Mouse (Mus musculus) small intestine, adult 2 months (tissue): ENCODE measurements around the gene Phlda2. TPM values are rescaled to one million over a fixed set of nuclear protein-coding genes. Genes with fewer than 3 reads are reported as not detected.

Source experiments
- H3K27ac ChIP-seq: fragments of 200-500 bp; 2 replicates; pipeline ENCODE4 v1.5.1; 2012; ENCODE audit warnings: low read depth, low read length, control low read depth, inconsistent platforms; ENCODE audit not compliant: insufficient read depth
- H3K27me3 ChIP-seq: fragments of 200-500 bp; 2 replicates; pipeline ENCODE4 v1.6.1; 2012; ENCODE audit warnings: mild to moderate bottlenecking, moderate library complexity, low read length, inconsistent platforms; ENCODE audit not compliant: control insufficient read depth, insufficient read depth
- H3K36me3 ChIP-seq: fragments of 200-500 bp; 2 replicates; pipeline ENCODE4 v1.6.1; 2012; ENCODE audit warnings: mild to moderate bottlenecking, low read length, control low read depth, inconsistent platforms; ENCODE audit not compliant: control insufficient read depth, insufficient read depth
- H3K4me1 ChIP-seq: fragments of 200-500 bp; 2 replicates; pipeline ENCODE4 v1.6.1; 2012; ENCODE audit warnings: low read length, inconsistent platforms, mixed read lengths; ENCODE audit not compliant: control insufficient read depth, insufficient read depth, insufficient read length
- H3K4me3 ChIP-seq: fragments of 200-500 bp; 2 replicates; pipeline ENCODE4 v1.5.1; 2012; ENCODE audit warnings: low read depth, mild to moderate bottlenecking, control low read depth, inconsistent platforms, low read length, moderate library complexity
- CTCF ChIP-seq: fragments of 200-500 bp; IDR thresholded peaks from 2 replicates; pipeline ENCODE4 v1.5.1; 2012; ENCODE audit warnings: low read depth, mild to moderate bottlenecking, control low read depth, inconsistent platforms, low read length, moderate library complexity, mixed read lengths; ENCODE audit not compliant: insufficient replicate concordance, insufficient read length; ENCODE audit errors: extremely low read depth
- POLR2A ChIP-seq: fragments of 200-500 bp; IDR thresholded peaks from 2 replicates; pipeline ENCODE4 v1.6.1; 2012; ENCODE audit warnings: low read depth, mild to moderate bottlenecking, control low read depth, inconsistent platforms, low read length, moderate library complexity
- WGBS: fragments of 180-500 bp; shearing (Covaris S2); methylation state at CpG from one replicate; pipeline ENCODE4 v1.1.7; 2018; 5-methylcytosine and 5-hydroxymethylcytosine counted together
- polyA plus RNA-seq: library from polyadenylated mRNA; depleted of rRNA; stranded (reverse); fragments of >200 nt; gene quantifications from 2 replicates; pipeline ENCODE4 v1.2.3, GENCODE M21; 2012; rRNA removed

The Phlda2 gene
- polyA plus RNA-seq, result 2.5 and 5.0 TPM in 2 replicates

GRCm38 (mm10) chr7:143502418-143503200, at the start of gene Phlda2:
Gene Phlda2 (minus strand): TSS chr7:143503150.
- H3K27me3 ChIP-seq, result peaks cover 6% of the 10 kb centered on the region; the same call in 1 of the 2 replicates
- no peaks in the 10 kb centered on the region for H3K36me3 ChIP-seq
- TF ChIP-seq POLR2A (no peak), CTCF (no peak)
- H3K4me3 ChIP-seq, result peak within 1 kb of the TSS; percentile 64
- WGBS, result under 1% methylated on average over 51 of the region's 51 CpGs
- H3K27ac ChIP-seq, result no peak within 1 kb of the TSS
- H3K4me1 ChIP-seq, result peaks cover 28% of the 10 kb centered on the region

- H3K4me1 ChIP-seq, result peaks cover 2% of the 10 kb centered on the region; the same call in 1 of the 2 replicates
- 8% methylated on average over 2 of the region's 2 CpGs for WGBS
- no peak for TF ChIP-seq CTCF
- no peak for TF ChIP-seq POLR2A
- H3K4me3 ChIP-seq, result peak overlapping the region; percentile 83
- H3K36me3 ChIP-seq, result no peaks in the 10 kb centered on the region
- H3K27me3 ChIP-seq, result no peaks in the 10 kb centered on the region
- H3K27ac ChIP-seq, result peak overlapping the region; percentile 92
Observed at GRCm38 (mm10) chr7:143549588-143550220, 46.8 kb upstream of the Phlda2 start.

GRCm38 (mm10) chr7:143548976-143549457, 46.1 kb upstream of the Phlda2 start, which contains the start of gene Nap1l4:
Gene Nap1l4 (minus strand): TSS chr7:143549106.
- peak within 1 kb of the TSS; percentile 83 for H3K4me3 ChIP-seq
- no peaks in the 10 kb centered on the region for H3K27me3 ChIP-seq
- H3K4me1 ChIP-seq, result peaks cover 2% of the 10 kb centered on the region; the same call in 1 of the 2 replicates
- H3K36me3 ChIP-seq, result no peaks in the 10 kb centered on the region
- 1% methylated on average over 42 of the region's 43 CpGs for WGBS
- H3K27ac ChIP-seq, result peak within 1 kb of the TSS; percentile 92
- TF ChIP-seq CTCF, result no peak
- TF ChIP-seq POLR2A, result peak; percentile 50; the same call in 1 of the 2 replicates

- Histone ChIP-seq H3K27me3 (no peaks in the 10 kb centered on the region), H3K36me3 (no peaks in the 10 kb centered on the region), H3K27ac (peak overlapping the region; percentile 92), H3K4me3 (peak overlapping the region; percentile 83), H3K4me1 (peaks cover 2% of the 10 kb centered on the region; the same call in 1 of the 2 replicates)
- under 1% methylated on average over 54 of the region's 63 CpGs for WGBS
- TF ChIP-seq CTCF (0 out of 2 replicates have a peak, but pooled peaks have one; percentile 5), POLR2A (no peak)
Observed at GRCm38 (mm10) chr7:143548231-143548961, 45.4 kb upstream of the Phlda2 start.

- no peak for TF ChIP-seq POLR2A
- Histone ChIP-seq H3K27me3 (no peaks in the 10 kb centered on the region), H3K27ac (no peak overlapping the region), H3K36me3 (no peaks in the 10 kb centered on the region), H3K4me3 (no peak overlapping the region), H3K4me1 (peaks cover 2% of the 10 kb centered on the region; the same call in 1 of the 2 replicates)
- 15% methylated on average over 2 of the region's 2 CpGs for WGBS
Observed at GRCm38 (mm10) chr7:143546554-143546953, 43.6 kb upstream of the Phlda2 start.

- Histone ChIP-seq H3K27ac (no peak overlapping the region), H3K4me3 (no peak overlapping the region), H3K27me3 (no peaks in the 10 kb centered on the region), H3K4me1 (no peaks in the 10 kb centered on the region), H3K36me3 (peaks cover 1% of the 10 kb centered on the region; the same call in 1 of the 2 replicates)
- 92% methylated on average over 2 of the region's 2 CpGs for WGBS
- TF ChIP-seq CTCF (peak; percentile 44; the same call in 1 of the 2 replicates), POLR2A (no peak)
Observed at GRCm38 (mm10) chr7:143544368-143544767, 41.4 kb upstream of the Phlda2 start.
